Mouse (Mus musculus): Measurements from ENCODE around the gene Eif3a. TPM values are rescaled to one million over a fixed set of nuclear protein-coding genes. Genes with fewer than 3 reads are reported as not detected.

Eif3a gene
- polyA plus RNA-seq, 1 experiment = 58.0 TPM

DNA sequence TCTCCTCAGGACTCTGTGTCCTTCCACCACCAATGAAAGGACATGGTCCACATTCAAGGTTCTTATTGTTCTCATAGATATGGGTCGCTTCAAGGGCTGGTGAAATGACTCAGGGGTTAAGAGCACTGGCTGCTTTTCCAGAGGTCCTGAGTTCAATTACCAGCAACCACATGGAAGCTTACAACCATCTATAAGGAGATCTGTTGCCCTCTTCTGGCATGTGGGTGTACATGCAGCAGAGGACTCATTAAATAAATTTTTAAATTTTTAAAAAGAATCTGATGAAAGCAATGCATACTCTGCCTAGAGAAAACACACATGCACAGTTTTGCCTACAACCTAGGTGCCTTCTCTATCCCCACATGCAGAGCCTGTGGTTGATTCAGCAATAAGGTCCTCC, 49.9 kb downstream of the Eif3a start:
- no peak for TF ChIP-seq POLR2A (IDR thresholded peaks at IDR 0.05; ENCODE audit: extremely low read depth, insufficient read depth, low read length)
- TF ChIP-seq CTCF (IDR thresholded peaks at IDR 0.05; ENCODE audit: extremely low read depth, insufficient read depth, low read length) = no peak
- 0 out of 2 replicates have a peak, but pooled peaks cover 2% of the 10 kb centered on the region for H3K4me1 ChIP-seq (ENCODE audit: control insufficient read depth, insufficient read depth, low read length)
- no peak overlapping the region for H3K4me3 ChIP-seq (ENCODE audit: insufficient read depth, low read length)
- no peak overlapping the region for H3K27ac ChIP-seq (ENCODE audit: insufficient read depth, low read length)

DNA sequence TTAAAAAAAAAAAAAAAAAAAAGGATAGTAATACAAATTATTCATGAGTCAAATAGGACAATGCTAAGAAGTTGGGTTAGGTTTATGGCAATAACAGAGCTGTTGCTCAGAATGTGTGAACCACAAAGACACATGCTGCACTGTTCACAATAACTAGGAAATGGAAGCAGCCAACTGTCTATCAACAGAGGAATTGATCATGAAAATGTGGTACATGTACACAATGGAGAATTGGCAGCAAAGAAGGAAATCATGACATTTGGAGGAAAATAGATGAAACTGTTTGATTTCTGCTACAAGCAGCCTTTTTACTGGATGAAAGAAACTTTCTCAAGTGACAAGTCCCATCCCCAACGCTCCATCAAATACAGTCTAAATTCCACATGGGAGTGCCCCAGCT, 58.5 kb downstream of the Eif3a start:
- Histone ChIP-seq H3K27ac (ENCODE audit: insufficient read depth, low read length) (no peak overlapping the region), H3K4me3 (ENCODE audit: insufficient read depth, low read length) (no peak overlapping the region), H3K4me1 (ENCODE audit: control insufficient read depth, insufficient read depth, low read length) (no peaks in the 10 kb centered on the region)
- TF ChIP-seq POLR2A (IDR thresholded peaks at IDR 0.05; ENCODE audit: extremely low read depth, insufficient read depth, low read length) = no peak
- no peak for TF ChIP-seq CTCF (IDR thresholded peaks at IDR 0.05; ENCODE audit: extremely low read depth, insufficient read depth, low read length)

DNA sequence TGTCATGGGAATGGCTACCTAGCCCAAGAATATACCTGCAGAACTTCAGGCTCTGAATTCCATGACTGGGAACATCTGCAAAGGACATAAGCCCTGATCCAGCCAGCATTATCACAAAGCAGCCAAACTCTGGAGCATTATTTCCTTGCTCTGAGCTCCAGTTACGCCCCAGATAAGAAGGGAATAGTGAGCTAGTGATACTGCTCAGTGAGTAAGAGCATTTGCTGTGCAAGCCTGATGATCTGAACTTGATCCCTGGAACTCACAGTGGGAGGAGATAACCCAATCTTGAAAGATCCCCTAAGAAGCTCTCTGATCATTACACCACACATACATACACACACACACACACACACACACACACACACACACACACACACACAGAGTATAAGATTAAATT, 59.2 kb downstream of the Eif3a start:
- Histone ChIP-seq H3K4me1 (ENCODE audit: control insufficient read depth, insufficient read depth, low read length) (no peaks in the 10 kb centered on the region), H3K4me3 (ENCODE audit: insufficient read depth, low read length) (no peak overlapping the region)
- no peak for TF ChIP-seq CTCF (IDR thresholded peaks at IDR 0.05; ENCODE audit: extremely low read depth, insufficient read depth, low read length)
- no peak for TF ChIP-seq POLR2A (IDR thresholded peaks at IDR 0.05; ENCODE audit: extremely low read depth, insufficient read depth, low read length)

DNA sequence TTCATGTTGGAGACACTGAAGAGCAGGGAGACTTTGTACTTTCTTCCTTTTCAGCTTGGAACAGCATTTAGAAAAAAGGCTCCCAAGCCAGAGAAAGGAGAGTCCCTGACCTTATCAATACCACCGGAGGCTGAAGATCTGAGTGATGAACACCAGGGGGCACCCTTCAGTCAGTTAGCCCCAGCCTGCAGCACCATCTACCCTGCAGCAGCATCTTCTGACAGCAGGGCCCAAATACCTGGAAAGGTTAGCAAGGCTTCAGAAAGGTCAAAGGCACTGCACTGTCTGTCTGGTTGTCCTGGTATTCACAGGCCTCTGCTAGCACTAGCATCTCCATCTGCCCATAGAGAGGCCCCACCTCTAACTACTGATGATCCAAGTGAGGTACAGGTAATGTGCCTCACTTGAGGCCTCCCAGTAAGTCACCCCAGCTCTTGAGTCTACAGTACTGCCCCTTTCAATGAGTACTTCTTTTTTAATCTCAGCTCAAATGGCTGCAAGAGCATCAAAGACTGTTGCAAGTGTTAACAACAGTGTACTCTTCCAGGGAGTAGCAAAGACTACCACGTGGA, 60.1 kb downstream of the Eif3a start:
- no peak overlapping the region for H3K27ac ChIP-seq (ENCODE audit: insufficient read depth, low read length)
- no peak overlapping the region for H3K4me3 ChIP-seq (ENCODE audit: insufficient read depth, low read length)
- TF ChIP-seq CTCF (IDR thresholded peaks at IDR 0.05; ENCODE audit: extremely low read depth, insufficient read depth, low read length) (peak; percentile 61), POLR2A (IDR thresholded peaks at IDR 0.05; ENCODE audit: extremely low read depth, insufficient read depth, low read length) (no peak)
- H3K4me1 ChIP-seq (ENCODE audit: control insufficient read depth, insufficient read depth, low read length) = no peaks in the 10 kb centered on the region

More for the DNA sequence above, 59.2 kb downstream of the Eif3a start:
- no peak overlapping the region for H3K27ac ChIP-seq (ENCODE audit: insufficient read depth, low read length)

DNA sequence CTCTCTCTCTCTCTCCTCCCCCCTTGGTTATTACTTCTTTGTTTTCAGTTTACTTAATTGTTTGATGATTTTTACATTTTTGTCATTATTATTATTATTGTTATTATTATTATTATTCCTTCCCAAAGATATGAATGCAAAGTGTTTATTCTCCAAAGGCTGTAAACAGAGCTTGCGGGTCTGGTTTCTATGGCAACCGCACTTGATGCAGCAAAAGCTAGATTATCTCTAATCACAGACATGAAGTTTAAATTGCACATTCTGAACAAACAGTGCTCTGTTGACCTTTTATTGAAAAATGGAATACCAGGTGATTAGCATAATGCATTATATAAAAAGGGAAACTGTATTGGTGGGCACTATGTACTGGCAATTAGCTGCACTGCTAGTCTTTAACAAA, 74.1 kb downstream of the Eif3a start:
- H3K4me3 ChIP-seq (ENCODE audit: insufficient read depth, low read length) = no peak overlapping the region
- TF ChIP-seq POLR2A (IDR thresholded peaks at IDR 0.05; ENCODE audit: extremely low read depth, insufficient read depth, low read length) (no peak), CTCF (IDR thresholded peaks at IDR 0.05; ENCODE audit: extremely low read depth, insufficient read depth, low read length) (no peak)
- no peak overlapping the region for H3K27ac ChIP-seq (ENCODE audit: insufficient read depth, low read length)
- H3K4me1 ChIP-seq (ENCODE audit: control insufficient read depth, insufficient read depth, low read length) = no peaks in the 10 kb centered on the region

DNA sequence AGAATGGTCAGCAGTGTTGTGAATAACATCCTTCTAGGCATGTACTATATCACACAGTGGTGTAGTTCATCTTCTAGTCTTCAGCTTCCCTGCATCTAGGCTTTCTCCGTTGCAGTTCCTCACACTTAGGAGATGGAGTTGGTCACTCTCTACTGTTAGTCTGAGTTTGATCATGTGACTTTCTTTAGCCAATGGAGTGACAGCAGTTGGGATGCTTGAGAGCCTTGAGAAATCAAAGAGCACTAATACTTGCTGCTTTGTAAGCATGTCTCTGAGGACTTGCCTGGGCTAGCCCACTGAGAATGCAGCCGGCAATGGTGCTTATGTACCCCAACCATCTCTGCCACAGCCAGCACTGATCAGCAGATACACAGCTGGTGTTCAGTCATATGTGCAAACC, 77.9 kb downstream of the Eif3a start:
- Histone ChIP-seq H3K4me3 (ENCODE audit: insufficient read depth, low read length) (no peak overlapping the region), H3K27ac (ENCODE audit: insufficient read depth, low read length) (no peak overlapping the region), H3K4me1 (ENCODE audit: control insufficient read depth, insufficient read depth, low read length) (no peaks in the 10 kb centered on the region)
- TF ChIP-seq POLR2A (IDR thresholded peaks at IDR 0.05; ENCODE audit: extremely low read depth, insufficient read depth, low read length) = no peak
- no peak for TF ChIP-seq CTCF (IDR thresholded peaks at IDR 0.05; ENCODE audit: extremely low read depth, insufficient read depth, low read length)

Other genes starting within 250 kb of the Eif3a start
- gene Cacul1, start 209.6 kb downstream of the Eif3a start, polyA plus RNA-seq (2012; rRNA removed) = 20.9 and 22.5 TPM in 2 replicates
- gene Nanos1, start 34.7 kb downstream of the Eif3a start, polyA plus RNA-seq (2012; rRNA removed) = 17.2 and 18.0 TPM in 2 replicates
- gene Fam45a, start 20.9 kb upstream of the Eif3a start, polyA plus RNA-seq (2012; rRNA removed) = 44.2 and 46.3 TPM in 2 replicates
- gene Sfxn4, start 70.8 kb upstream of the Eif3a start, polyA plus RNA-seq (2012; rRNA removed) = 20.1 and 22.0 TPM in 2 replicates
- gene Prdx3, start 83.9 kb upstream of the Eif3a start, polyA plus RNA-seq (2012; rRNA removed) = 91.6 and 101 TPM in 2 replicates
- gene Grk5, start 99.1 kb upstream of the Eif3a start, polyA plus RNA-seq (2012; rRNA removed) = 5.8 TPM in 2 replicates